Mouse (Mus musculus): Measurements from ENCODE around the gene Slc24a2. TPM values are rescaled to one million over a fixed set of nuclear protein-coding genes. Genes with fewer than 3 reads are reported as not detected.

The Slc24a2 gene
- polyA plus RNA-seq, 1 experiment from 2014 or later: not detected

GRCm38 (mm10) chr4:87043296-87043695 lies 187.0 kb downstream of the Slc24a2 start:
- WGBS (ENCODE audit: missing documents): 87% methylated on average over 9 of the region's 9 CpGs
- no peak overlapping the region for H3K27ac ChIP-seq
- no peak overlapping the region for H3K4me3 ChIP-seq (ENCODE audit: inconsistent target)
- H3K79me2 ChIP-seq (ENCODE audit: inconsistent target): no peaks in the 10 kb centered on the region
- H3K36me3 ChIP-seq (ENCODE audit: inconsistent target): no peaks in the 10 kb centered on the region

DNA sequence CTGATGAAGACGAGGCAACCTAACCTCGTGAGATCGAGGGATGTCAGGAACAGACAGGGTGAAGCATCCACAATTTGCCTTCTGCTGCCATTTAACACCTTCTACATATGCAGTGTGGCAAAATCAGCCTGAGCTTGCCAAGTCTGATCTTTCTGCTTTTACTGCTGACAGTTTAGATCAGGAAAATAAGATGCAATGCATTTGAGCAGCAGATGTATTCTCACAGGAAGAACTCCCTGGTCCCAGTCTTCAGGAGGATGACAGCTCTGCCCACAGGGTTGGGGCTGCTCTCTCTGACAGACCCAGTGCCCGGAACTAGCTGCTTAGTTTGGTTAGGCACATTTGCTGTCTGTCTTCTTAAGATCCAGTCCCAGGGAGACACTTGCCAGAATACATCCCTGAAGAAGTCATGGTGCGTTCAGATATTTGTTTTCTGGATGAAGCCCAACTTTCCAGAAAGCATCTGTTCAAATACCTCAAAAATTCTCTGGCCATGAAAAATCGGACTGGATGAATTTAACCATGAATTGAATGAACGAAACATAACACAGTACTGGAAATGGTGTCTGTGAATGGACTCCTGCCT lies 188.8 kb downstream of the Slc24a2 start:
- WGBS (ENCODE audit: missing documents): 84% methylated on average over 7 of the region's 7 CpGs
- Histone ChIP-seq H3K36me3 (ENCODE audit: inconsistent target) (no peaks in the 10 kb centered on the region), H3K79me2 (ENCODE audit: inconsistent target) (no peaks in the 10 kb centered on the region), H3K27ac (no peak overlapping the region), H3K4me3 (ENCODE audit: inconsistent target) (no peak overlapping the region)

GRCm38 (mm10) chr4:87037592-87037991 lies 192.7 kb downstream of the Slc24a2 start:
- Histone ChIP-seq H3K27ac (no peak overlapping the region), H3K4me3 (ENCODE audit: inconsistent target) (no peak overlapping the region), H3K36me3 (ENCODE audit: inconsistent target) (no peaks in the 10 kb centered on the region), H3K79me2 (ENCODE audit: inconsistent target) (no peaks in the 10 kb centered on the region)
- WGBS (ENCODE audit: missing documents): 66% methylated on average over 4 of the region's 4 CpGs

DNA sequence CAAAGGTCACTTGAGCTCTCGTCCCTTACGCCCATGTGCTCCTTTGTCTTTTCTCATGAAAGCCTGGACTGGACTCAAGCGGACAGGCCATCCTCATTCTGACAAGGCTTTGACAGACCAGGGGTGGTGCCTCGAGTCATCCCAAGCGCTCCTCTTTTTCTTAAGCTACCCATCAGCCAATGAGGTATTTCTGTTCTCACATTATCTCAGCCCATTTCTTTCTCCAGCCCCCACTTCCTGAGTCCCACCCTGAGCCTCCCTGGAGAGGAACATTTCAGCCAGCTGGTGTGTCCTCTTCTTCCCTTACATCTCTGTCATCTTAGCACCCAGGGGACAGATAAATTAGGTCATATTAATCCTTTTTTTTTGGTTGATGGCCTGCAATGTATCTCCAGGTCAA lies 193.8 kb downstream of the Slc24a2 start:
- Histone ChIP-seq H3K4me3 (ENCODE audit: inconsistent target) (no peak overlapping the region), H3K79me2 (ENCODE audit: inconsistent target) (no peaks in the 10 kb centered on the region)
- WGBS (ENCODE audit: missing documents): 73% methylated on average over 5 of the region's 5 CpGs

DNA sequence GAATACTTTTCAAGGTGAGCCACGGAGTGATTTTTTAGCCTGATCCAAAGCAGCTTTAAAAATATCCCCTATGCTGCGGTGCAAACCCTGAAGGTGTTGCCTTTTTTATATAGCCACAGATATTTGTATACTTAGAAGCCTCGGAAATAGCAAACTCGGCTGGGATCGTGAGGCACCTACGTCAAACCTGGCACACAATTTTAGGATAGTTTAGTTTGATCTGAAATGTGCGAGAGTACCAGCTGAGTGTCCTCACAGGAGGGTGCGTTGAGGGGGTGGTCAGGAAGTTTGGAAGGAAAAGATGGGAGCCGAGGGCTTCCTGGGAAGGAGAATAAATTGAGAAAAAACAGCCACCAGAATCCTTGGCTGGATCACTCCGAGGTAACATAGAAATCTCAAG lies 194.6 kb downstream of the Slc24a2 start:
- H3K4me3 ChIP-seq (ENCODE audit: inconsistent target): no peak overlapping the region
- no peak overlapping the region for H3K27ac ChIP-seq
- 86% methylated on average over 10 of the region's 10 CpGs for WGBS (ENCODE audit: missing documents)
- H3K79me2 ChIP-seq (ENCODE audit: inconsistent target): no peaks in the 10 kb centered on the region
- H3K36me3 ChIP-seq (ENCODE audit: inconsistent target): no peaks in the 10 kb centered on the region

More for the DNA sequence above, 193.8 kb downstream of the Slc24a2 start:
- Histone ChIP-seq H3K27ac (no peak overlapping the region), H3K36me3 (ENCODE audit: inconsistent target) (no peaks in the 10 kb centered on the region)

GRCm38 (mm10) chr4:87032632-87033031 lies 197.6 kb downstream of the Slc24a2 start:
- H3K36me3 ChIP-seq (ENCODE audit: inconsistent target): no peaks in the 10 kb centered on the region
- H3K4me3 ChIP-seq (ENCODE audit: inconsistent target): no peak overlapping the region
- no peak overlapping the region for H3K27ac ChIP-seq
- WGBS (ENCODE audit: missing documents): 88% methylated on average over 8 of the region's 8 CpGs
- H3K79me2 ChIP-seq (ENCODE audit: inconsistent target): no peaks in the 10 kb centered on the region

GRCm38 (mm10) chr4:87031076-87031475 lies 199.2 kb downstream of the Slc24a2 start:
- no peak overlapping the region for H3K27ac ChIP-seq
- no peaks in the 10 kb centered on the region for H3K36me3 ChIP-seq (ENCODE audit: inconsistent target)
- no peak overlapping the region for H3K4me3 ChIP-seq (ENCODE audit: inconsistent target)
- 75% methylated on average over 2 of the region's 2 CpGs for WGBS (ENCODE audit: missing documents)
- no peaks in the 10 kb centered on the region for H3K79me2 ChIP-seq (ENCODE audit: inconsistent target)

DNA sequence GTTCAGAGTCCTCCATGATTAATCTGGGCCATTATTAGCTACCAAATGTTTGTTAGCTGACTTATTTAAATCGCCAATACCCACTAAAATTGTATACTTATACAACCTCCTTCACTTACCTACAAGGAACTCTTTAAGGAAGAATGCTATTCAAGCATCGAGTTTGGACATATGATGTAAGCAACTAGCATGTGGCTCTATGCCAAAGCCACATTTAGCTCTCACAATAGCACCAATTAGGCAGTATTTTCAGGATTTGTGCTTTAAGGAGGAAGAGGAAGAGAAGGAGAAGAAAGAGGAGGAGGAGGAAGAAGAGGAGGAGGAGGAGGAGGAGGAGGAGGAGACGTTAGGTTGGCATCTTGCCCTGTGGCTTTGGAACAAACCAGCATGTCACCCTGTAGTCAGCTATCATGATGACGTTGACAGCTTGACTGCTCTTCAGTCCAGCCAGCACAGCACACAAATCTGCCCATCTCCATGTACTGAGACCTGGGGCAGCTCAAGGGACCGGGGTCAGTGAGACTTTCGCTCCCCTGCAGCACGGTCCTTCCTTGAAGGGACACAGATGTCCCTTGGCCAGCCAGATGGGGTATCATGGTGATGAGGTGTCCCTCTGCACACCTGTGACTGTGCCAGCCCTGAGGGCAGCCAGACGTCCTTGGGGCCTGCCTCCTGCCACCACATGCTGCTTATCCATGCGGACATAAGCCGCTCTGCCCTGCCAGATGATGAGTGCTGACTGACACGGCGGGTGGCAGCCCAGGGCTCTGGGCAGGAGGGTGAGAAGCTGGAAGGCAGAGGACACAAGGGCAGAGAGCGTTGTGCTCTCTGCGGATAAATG lies 203.7 kb downstream of the Slc24a2 start:
- WGBS (ENCODE audit: missing documents): 81% methylated on average over 14 of the region's 14 CpGs
- Histone ChIP-seq H3K4me3 (ENCODE audit: inconsistent target) (no peak overlapping the region), H3K79me2 (ENCODE audit: inconsistent target) (no peaks in the 10 kb centered on the region), H3K36me3 (ENCODE audit: inconsistent target) (no peaks in the 10 kb centered on the region), H3K27ac (no peak overlapping the region)

- H3K36me3 ChIP-seq (ENCODE audit: inconsistent target): no peaks in the 10 kb centered on the region
- no peak overlapping the region for H3K27ac ChIP-seq
- 94% methylated on average over 8 of the region's 8 CpGs for WGBS (ENCODE audit: missing documents)
- H3K79me2 ChIP-seq (ENCODE audit: inconsistent target): no peaks in the 10 kb centered on the region
- H3K4me3 ChIP-seq (ENCODE audit: inconsistent target): no peak overlapping the region
Observed at GRCm38 (mm10) chr4:87024556-87024955, 205.7 kb downstream of the Slc24a2 start.

- Histone ChIP-seq H3K36me3 (ENCODE audit: inconsistent target) (no peaks in the 10 kb centered on the region), H3K4me3 (ENCODE audit: inconsistent target) (no peak overlapping the region), H3K27ac (no peak overlapping the region), H3K79me2 (ENCODE audit: inconsistent target) (no peaks in the 10 kb centered on the region)
- WGBS (ENCODE audit: missing documents): 65% methylated on average over 3 of the region's 3 CpGs
Observed at GRCm38 (mm10) chr4:87021542-87021941, 208.7 kb downstream of the Slc24a2 start.

DNA sequence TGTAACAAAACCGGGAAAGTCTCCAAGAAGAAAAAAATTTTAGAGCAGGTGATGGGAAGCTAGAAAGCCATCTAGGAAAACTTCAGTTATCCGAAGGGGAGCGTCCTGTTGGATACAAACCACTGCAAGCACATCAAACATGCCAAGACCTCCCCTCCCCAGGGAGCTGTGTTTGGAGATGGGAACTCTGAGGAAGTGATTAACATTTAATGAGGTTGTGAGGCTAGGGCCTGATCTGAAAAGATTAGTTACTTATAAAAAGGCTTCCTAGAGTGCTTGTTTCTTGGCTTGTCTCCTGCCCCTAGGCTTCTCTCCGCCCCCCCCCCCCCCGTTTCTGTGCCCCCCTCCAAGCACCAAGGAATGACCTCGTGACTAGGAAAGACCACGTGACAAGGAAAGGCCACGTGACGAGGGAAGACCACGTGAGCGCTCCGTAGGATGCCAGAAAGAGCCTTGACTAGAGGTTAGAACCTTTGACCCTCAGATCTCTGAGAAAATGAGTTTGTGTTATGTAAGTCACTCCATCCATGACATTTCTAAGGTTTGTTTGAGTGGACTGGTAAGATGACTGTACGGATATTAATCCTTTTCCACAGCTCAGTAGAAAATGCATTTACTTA lies 210.7 kb downstream of the Slc24a2 start:
- WGBS (ENCODE audit: missing documents): 69% methylated on average over 12 of the region's 13 CpGs
- Histone ChIP-seq H3K36me3 (ENCODE audit: inconsistent target) (no peaks in the 10 kb centered on the region), H3K4me3 (ENCODE audit: inconsistent target) (no peak overlapping the region), H3K79me2 (ENCODE audit: inconsistent target) (no peaks in the 10 kb centered on the region), H3K27ac (no peak overlapping the region)

- Histone ChIP-seq H3K36me3 (ENCODE audit: inconsistent target) (no peaks in the 10 kb centered on the region), H3K79me2 (ENCODE audit: inconsistent target) (no peaks in the 10 kb centered on the region), H3K27ac (no peak overlapping the region), H3K4me3 (ENCODE audit: inconsistent target) (no peak overlapping the region)
- 85% methylated on average over 9 of the region's 9 CpGs for WGBS (ENCODE audit: missing documents)
Observed at GRCm38 (mm10) chr4:87018073-87018997, 211.9 kb downstream of the Slc24a2 start.

DNA sequence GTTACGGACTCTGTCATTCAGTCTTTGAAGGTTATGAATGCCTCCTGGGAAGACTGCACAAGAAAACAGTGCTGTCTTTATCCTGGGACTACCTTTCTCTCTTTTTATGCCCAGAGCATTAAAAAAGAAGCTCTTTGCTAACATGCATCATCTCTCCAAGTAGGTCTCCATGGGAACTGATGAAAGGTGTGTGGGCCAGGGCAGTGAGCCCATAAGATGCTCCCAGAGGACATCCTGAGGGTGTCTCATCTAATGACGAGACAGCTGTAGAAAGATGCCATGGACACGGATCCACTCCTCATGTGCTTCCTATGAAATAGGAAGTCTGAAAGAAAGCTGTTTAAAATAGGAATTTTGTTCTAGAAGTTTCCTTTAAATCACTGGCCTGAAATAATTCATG lies 212.8 kb downstream of the Slc24a2 start:
- Histone ChIP-seq H3K79me2 (ENCODE audit: inconsistent target) (no peaks in the 10 kb centered on the region), H3K27ac (no peak overlapping the region), H3K4me3 (ENCODE audit: inconsistent target) (no peak overlapping the region), H3K36me3 (ENCODE audit: inconsistent target) (no peaks in the 10 kb centered on the region)
- WGBS (ENCODE audit: missing documents): 94% methylated on average over 3 of the region's 3 CpGs

GRCm38 (mm10) chr4:87015746-87016145 lies 214.5 kb downstream of the Slc24a2 start:
- WGBS (ENCODE audit: missing documents): 78% methylated on average over 4 of the region's 4 CpGs
- no peak overlapping the region for H3K4me3 ChIP-seq (ENCODE audit: inconsistent target)
- H3K27ac ChIP-seq: no peak overlapping the region
- H3K36me3 ChIP-seq (ENCODE audit: inconsistent target): no peaks in the 10 kb centered on the region
- H3K79me2 ChIP-seq (ENCODE audit: inconsistent target): no peaks in the 10 kb centered on the region

Measured in macrophage (primary cell).